Mouse (Mus musculus) neutrophil, adult 5-6 weeks (primary cell): ENCODE results near the gene Car15. TPM values are rescaled to one million over a fixed set of nuclear protein-coding genes. Genes with fewer than 3 reads are reported as not detected.

Experiments used
- ATAC-seq: fragments of 151-379, 151-347 bp; 2 replicates; pipeline ENCODE4 v1.8.0; 2017; ENCODE audit warnings: mild to moderate bottlenecking, moderate TSS enrichment; ENCODE audit not compliant: insufficient number of reproducible peaks, poor library complexity, low FRiP score, severe bottlenecking; ENCODE audit errors: extremely low read depth
- total RNA-seq: library from RNA; stranded (forward); fragments of 200-1000 nt; gene quantifications from 2 replicates; pipeline ENCODE4 v1.2.3, GENCODE M21; 2017

Car15 gene
- 8.8 and 12.9 TPM in 2 replicates for total RNA-seq

DNA sequence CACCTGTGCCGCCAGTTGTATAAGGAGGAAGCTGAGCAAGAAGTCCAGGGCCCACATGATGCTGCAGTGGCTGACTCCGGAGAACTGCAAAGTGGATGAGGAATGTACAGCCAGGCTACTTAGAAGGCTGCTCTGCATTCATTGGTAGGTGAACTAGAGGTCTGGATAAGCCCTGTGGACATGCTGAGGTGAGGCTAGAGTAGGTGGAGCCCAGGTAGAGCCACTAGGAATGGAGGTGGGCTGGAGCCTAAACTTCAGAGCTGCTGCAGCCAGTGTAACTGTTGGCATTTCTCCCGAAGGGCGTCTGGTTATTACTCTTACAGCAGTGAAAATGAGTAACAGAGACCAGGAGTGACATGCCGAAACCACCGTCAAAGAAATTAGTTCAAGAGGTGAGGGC, at the start of gene Car15:
Gene Car15 (minus strand): TSS at position 314 of the 400 bp plus-strand sequence.
- no peak for ATAC-seq

DNA sequence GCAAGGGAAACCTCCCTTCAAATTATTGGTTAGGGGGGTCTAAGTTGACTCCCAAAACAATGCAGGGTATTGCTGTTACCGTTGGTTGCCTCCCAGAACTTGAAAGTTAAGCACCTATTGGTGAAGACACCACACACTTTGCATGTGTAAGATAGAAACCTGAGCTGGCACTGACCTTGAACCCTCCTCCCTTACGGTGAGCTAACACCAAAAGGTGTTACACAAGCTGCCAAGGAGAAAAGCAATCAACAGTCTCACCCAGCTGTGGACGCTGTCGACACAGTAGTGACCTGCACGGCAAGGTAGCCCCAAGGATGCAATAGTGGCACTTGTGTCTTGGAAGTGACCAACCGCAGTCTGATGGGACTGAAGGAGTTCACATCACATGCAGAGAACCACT, 46.0 kb upstream of the Car15 start:
- ATAC-seq: no peak

DNA sequence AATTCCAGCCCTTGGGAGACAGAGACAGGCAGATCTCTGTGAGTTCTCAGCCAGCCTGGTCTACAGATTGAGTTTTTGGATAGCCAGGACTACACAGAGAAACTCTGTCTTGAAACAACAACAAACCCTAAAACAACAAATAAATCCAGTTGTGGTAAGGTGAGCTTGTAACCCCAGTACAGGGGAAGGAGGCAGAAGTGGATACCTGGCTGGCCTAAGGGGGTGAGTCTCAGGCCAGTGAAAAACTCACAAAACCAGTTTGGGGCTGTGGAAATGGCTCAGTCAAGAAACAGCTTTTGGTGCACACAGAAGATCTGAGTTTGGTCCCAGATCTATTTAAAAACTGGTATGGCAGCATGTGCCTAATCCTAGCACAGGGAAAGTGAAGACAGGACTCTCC, 44.0 kb upstream of the Car15 start:
- no peak for ATAC-seq

DNA sequence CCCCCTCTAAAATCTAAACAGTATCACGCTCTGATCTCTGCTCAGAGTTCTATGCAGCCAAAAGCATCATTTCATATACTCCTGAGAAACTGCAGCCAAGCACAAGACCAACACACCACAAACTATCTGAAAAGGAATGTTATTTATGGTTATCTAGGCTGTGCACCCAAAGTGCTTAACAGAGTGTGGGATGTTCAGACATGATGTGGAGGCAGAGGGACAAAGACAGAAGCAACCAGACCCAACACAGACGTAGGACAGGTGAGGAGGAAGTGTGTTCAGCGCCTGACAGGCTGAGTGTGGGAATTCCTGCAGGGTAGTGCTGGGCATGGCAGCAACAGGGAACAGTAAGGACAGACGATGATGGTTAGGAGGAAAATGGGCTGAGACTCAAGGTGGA, 41.4 kb upstream of the Car15 start:
- no peak for ATAC-seq

DNA sequence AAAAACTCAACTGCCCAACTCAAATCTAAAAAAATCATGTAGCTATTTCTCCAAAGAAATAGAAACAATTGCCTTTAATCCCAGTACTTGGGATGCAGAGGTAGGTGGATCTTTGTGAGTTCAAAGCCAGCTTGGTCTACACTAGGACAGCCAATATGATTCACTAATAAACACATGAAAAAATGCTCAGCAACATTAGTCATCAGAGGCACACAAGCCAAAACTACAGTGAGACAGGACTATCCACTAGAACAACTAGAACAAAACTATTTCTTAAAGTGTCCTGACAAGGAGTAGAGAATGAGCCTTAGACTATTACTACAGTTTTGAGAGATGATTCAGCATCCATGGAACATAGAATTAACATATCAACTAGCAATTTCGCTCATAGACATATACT, 37.9 kb upstream of the Car15 start:
- ATAC-seq: no peak

DNA sequence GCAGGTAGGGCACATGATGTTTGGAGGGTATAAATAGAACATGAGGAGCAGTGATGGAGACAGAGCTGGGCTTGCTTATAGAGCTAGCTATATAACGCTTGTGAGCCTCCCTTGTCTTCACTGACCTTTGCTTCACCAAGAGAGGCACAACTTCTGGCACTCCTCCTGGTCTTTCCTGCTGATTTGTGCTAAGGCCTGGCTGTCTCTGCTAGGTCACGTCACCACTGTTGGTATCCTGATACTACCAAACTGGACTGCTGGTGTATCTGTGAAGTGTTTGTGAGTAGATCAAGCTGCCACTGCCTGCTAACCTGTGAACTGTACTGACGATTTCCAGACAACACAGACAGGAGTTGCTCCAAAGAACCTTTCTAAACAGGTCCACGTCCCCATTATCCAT, 37.0 kb upstream of the Car15 start:
- no peak for ATAC-seq

DNA sequence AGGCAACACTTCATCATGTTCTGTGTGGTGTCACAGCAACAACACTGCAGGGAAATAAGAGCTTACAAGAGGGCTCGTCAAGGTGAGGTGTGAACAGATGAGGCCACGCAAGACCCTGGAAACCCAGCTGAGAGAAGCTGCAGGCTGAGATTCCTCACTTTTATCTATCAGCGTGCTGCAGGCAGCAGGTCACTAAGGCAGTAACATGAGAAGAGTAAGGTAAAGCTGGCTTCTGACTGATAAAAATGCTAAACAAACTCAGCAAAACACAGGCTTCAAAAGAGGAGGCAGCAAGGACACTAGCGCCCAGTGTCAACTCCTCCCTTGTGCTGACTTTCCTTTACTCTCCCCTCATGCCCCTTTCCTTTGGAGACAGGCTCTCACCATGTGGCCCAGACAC, 34.8 kb upstream of the Car15 start:
- ATAC-seq: no peak

DNA sequence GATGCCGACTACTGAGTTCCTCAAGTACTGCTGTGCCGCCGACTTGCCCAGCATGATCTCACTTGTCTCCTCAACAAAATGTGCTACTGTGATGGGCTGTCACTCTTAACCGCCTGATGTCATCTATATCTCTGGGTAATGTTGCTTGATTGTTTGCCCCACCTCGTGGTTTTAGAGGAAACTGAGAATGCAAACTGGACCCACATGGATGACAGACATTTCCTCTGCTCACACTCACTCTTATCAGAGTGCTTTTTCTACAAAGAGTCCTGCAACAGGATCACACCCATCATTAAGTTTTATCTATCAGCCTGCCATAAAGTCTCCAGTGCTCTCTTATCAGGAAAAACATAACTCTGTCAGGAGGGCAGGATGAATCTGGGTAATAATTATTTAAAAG, 33.1 kb upstream of the Car15 start:
- no peak for ATAC-seq

DNA sequence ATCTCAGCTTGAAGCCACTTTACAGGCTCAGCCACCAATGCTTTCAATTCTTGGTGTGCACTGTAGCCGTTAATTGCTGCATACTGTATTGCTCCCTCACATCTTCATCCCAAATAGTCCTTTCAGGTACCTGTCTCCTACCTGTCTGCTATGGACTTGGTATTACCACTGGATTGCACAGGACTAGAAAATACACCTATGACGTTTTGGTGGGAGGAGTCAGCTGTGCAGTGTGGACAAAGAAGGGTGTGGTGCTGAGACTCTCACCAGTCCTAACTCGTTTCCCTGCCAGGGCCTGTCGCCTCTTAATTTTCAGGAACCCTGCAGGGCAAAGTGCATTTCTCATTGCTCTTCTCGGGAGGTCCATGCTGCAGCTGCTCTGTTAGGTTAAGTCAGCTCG, 27.6 kb upstream of the Car15 start:
- ATAC-seq: no peak

DNA sequence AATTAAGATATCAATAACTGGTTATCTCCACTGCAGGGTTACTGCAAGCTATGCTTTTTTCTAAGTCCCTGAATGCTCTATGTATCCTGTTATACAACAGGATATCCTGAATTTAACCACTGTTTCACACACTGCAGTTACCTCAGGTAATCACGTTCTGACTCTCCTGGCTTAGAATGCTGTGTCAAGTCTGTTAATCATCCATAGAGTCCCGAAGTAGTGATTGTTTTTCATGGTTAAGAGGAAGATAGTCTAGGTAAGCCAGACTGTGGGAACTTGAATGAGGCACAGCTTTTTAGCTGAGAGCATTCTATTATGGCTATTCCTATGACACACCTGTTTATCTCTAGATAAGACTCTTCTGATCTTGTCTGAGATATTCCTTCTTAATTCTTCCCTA, 27.1 kb upstream of the Car15 start:
- ATAC-seq: no peak

DNA sequence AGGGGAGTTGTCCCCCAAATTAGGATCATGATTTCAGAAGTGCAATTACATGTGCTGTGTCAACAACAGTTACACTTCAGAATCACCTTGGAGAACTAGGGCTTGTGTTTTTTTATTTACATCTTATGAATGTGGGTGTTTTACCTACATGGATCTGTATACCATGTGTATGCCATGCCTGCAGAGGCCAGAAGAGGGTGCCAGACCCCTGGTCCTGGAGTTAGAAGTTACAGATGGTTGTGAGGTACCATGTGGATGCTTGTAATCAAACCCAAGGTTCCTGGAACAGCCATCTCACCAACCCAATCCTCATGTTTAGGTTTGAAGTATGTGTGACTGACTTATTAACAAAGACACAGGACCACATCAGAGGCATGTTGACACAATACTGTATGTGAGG, 20.4 kb upstream of the Car15 start:
- no peak for ATAC-seq

DNA sequence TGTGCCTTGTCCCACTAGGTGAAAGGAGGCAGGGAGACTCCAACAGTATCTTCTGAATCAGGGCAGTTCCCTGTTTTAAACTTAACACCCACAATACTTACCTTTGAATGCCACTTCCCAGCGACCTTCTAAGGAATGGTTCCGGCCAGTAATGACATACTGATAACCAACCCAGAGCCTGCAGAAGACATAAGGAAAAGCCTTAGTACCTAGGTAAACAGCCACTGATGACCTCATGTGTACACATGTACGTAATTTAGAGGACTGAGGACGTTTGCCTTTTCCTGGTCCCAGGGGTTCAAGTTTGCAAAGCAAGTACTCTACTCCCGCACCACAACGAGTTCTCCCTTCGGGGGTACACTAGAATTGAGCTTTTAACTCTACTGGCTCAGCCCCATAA, 19.0 kb upstream of the Car15 start:
- no peak for ATAC-seq

DNA sequence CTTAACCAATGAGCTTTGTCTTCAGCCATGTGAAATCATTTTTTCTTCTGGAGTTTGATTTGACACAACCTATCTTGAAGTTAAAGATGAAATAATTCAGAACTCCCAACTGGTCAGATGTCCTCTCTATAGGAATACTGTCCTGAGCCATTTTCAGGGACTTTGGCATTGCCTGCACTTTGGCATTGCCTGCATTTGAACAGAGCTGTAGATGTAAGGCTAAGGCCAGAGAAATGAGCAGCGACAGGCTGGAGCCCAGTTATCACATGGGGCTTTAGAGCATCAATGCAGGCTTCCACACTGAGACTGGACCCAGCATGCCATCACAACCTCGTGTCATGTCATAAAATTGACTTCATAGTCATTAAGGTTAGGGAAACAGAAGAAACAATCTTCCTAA, 15.1 kb upstream of the Car15 start:
- no peak for ATAC-seq

DNA sequence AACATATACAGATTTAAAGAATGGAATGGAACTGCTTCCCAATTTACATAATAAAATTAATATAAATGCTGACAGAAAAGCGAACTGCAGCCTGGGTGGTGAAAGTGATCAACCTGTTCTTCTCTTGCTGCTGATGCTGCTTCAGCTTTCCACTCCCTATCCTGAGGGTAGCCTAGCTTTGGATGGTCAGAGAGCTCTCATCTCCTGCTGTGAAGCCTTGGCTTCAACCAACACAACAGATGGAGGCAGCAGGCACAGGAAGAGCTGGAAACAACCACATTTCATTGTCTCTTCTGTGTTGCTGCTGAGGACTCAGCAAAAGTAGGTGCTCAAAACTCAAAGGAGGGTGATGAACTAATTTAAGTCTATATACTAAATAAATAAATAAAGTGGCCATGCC, 13.7 kb upstream of the Car15 start:
- ATAC-seq: no peak

DNA sequence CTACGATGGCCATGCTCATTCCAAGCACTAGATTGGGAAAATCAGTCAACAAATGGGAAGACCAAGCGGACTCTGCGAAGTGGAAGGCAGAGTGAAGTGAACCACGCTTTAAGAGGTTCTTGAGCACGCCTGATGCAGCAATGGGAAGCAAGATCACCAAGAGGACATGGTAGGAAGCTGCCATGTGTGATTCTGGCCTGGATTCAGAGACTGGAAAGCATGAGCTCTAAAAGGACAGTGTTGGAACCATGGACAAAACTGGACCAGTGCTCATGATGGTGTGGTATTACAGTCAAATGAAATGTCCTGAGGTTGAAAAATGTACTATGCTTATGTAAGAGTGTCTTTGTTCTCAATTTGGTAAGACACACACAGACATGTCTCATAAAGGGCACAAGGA, 13.2 kb upstream of the Car15 start:
- no peak for ATAC-seq

DNA sequence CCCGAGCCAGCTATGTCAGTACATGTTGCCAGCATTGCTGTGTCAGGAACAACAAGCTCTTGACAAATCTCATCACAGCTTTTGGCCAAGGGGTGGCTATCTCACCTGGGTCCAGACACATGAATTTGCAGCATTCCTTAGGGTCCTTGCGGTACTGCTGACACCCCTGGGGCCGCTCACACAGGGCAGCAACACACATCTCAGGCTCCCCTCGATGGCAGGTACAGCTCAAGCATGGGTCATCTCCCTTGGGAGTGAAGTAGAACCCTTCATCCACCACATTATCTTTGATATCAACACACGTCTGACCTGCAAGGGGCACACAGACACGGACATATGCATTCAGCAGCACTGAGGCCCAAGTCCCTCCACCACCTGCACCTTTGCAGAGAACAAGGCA, 11.3 kb upstream of the Car15 start:
- ATAC-seq: no peak

DNA sequence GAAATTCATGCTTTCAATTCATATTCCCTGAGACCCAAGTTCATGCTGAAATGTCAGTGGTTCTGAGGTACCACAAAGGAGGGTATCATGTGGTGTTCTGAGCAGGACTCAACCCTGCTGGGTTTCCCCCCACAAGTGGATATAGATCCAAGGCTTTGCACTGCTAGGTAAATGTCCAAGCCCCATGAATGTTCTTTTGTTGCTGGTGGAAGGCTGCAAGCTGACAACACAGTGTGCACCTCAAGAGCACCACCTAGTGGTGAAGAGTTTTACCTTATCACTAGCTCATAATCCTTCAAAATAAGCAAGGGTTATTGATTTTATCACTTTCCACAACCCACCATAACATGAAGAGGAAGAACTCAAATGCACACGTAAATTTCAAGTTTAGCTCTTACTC, 10.8 kb upstream of the Car15 start:
- no peak for ATAC-seq

DNA sequence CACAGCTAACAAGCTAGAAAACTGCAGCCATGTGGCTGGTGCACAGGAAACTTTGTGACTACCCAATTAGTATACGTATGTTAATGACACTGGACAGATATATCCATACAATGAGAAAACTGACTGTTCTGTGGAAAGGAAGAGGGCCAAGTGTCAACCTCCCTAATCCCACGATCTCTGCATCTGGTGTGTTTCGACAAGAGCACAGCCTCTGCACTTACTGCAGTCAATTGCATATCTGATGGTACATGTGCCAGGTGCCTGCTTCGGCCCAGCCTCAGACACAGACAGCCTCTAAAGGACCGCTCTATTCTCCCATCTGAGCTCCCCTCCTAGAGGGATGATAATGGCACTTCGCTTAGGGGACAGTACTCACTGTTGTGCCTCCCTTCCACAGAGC, 10.3 kb upstream of the Car15 start:
- no peak for ATAC-seq

DNA sequence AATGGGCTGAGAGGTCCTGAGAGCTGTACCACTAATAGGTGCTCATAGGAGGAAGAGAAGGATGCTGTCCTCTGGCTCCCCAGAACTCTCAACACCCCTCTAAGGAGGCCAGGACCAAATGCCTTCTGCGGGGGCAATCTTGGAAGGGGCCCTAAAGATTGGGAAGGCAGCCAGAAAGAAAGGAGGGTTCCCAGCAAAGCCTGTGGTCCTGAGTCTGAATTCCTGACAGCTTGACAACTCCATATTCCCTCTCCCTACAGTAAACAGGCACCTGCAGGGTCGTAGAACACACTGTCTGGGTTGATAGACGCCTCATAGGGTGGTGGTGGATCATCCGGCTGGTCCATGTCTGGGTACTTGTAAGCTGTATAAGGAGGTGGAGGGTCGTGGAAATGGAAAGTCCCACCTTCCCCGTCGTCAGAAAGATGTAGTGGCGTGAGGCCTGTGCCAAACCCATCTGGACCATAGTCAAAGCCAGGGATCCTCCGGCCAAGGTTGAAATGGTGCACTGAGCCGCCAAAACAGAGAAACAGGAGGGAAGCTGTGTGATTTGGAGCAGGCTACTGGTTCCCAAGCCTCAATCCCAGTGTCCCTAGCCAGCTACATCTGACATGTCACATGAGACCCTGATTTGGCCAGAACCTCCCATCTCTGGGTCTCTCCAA, 5.7 kb upstream of the Car15 start:
- no peak for ATAC-seq

DNA sequence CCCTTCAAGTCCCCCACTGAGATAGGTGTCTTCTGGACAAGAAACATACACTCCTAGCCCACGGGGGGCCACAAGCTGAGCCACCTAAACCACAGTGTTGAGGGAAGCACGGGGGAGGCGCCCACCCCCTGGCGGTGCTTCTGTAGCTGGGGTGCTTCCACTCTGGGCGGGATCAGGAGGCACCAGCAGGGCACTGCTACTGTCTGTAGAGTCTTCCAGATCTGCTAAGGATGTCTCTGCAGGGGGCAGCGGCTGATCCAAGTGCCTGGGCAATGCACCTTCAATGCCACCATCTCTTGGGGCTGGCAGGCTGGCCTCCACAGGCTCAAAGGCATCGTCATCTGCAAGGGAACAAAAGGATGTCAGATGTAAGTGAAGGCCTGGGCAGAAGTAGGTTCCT, 4.3 kb upstream of the Car15 start:
- ATAC-seq: no peak

DNA sequence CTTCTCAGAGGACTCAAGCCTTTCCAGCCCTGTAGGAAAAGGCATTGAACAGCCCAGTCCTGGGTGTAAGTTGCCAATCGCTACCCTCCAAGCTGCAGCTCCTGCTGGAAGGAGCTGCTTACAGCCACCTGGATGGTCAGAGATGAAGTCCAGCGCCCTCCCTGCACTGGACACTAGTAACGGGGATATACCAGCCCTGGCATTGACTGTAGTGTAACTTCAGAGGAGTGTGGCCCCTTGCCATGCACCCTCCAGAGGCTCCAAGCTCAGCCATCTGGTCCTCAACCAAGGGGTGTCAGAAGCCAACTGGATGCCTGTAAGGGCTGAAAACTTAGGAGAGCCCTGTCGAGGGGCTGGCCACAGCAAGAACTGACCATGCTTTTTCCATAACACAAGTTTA, 1.8 kb upstream of the Car15 start:
- ATAC-seq: no peak

DNA sequence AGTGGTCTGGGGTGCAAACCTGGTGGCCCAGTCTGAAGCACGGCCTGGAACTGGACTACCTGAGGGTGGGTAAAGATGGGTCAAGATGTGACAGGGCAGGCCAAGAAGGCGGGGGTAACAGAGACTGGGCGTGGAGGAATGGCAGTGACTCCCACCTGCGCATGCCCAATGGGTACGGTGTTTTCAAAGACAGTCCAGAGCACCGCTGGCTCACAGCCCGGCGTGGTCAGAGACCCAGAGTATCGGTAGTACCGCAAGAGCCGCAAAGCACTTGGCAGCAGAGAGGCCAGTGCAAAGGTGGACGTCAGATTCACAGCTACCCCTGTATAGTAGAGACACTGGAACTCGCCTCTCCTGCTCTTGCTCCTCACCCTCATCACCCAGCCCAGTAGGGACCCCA, 2.7 kb downstream of the Car15 start:
- no peak for ATAC-seq
